Comparison of ENCODE assay signal across 9 mouse cellular contexts in the genomic region with DNA sequence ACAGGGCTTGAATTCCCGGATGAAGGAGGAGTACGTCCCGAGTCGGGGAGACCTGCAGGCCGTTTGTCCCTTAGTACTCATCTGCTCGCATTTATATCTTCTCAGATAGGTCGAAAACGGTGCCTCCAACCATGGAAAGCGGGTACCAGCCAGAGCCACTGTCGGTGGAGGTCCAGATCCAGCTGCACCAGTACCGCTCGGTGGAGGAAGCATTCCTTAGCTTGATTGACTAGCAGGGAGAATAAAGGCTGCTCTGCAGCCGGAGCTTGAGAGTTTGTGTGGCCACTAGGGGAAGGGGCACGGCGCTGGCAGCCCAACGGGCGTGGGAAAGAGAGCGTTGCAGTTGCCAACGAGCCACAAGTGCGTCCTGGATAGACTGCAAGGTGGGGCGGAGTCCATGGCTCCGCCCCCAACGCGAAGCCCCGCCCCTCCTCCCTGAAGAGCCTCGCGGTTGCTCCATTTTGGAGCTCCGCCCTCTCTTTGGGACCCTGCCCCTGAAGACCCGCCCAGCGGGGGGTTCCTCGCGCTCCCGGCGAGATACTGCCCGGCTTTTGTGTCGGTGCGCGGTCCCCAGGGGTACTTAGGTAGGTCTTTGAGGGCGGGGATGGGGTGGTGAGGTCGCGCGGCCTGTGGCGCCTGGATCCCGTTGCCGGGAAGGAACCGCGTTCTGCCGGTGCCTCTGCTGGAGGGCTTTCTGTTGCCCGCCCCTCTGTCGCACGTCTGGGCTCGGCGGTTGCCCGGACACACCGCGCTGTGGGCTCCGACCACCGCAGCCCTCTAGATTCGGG. TPM values are rescaled to one million over a fixed set of nuclear protein-coding genes. Genes with fewer than 3 reads are reported as not detected.
DNase-seq lines count a peak whose midpoint lies in the region; ATAC-seq and TF ChIP-seq lines count a peak whose summit lies in the region.
"Had no signal": no experiment of that assay in that cellular context is flagged by ENCODE, and none has a peak within 500 bp of the region (broad histone marks: within the 10 kb centered on the region; RNA-seq: fewer than 3 reads in every experiment).

No protein-coding gene starts in this region.

- no peak overlapping the region for H3K27ac ChIP-seq in forebrain, embryonic 11.5 days (ENCODE audit: low read depth, low read length)
- H3K27ac ChIP-seq in heart, postnatal 0 days (ENCODE audit: low read depth), result no peak overlapping the region
- H3K27ac ChIP-seq in olfactory bulb, adult 2 months (ENCODE audit: insufficient read depth, low read depth, low read length), result no peak overlapping the region
- H3K27ac ChIP-seq: macrophage had no signal

- H3K4me3 ChIP-seq in forebrain, embryonic 11.5 days (ENCODE audit: low read depth, low read length), result peak overlapping the region; percentile 48
- H3K4me3 ChIP-seq in heart, postnatal 0 days (ENCODE audit: low read depth, low read length), result peak overlapping the region; percentile 55
- H3K4me3 ChIP-seq in olfactory bulb, adult 2 months (ENCODE audit: insufficient read depth, low read depth, low read length), result peak overlapping the region; percentile 66

- WGBS in forebrain, embryonic 11.5 days, result under 1% methylated on average over 59 of the region's 59 CpGs
- under 1% methylated on average over 57 of the region's 59 CpGs for WGBS in heart, postnatal 0 days
- under 1% methylated on average over 59 of the region's 59 CpGs for WGBS in olfactory bulb, adult 2 months

- H3K36me3 ChIP-seq in forebrain, embryonic 11.5 days (ENCODE audit: control insufficient read depth, insufficient read depth, low read length), result no peaks in the 10 kb centered on the region
- peaks cover 8% of the 10 kb centered on the region; the same call in 1 of the 2 replicates for H3K36me3 ChIP-seq in heart, postnatal 0 days (replicated peaks; ENCODE audit: control insufficient read depth, insufficient read depth, low read length)

- no peak for TF ChIP-seq POLR2A in olfactory bulb, adult 2 months (IDR thresholded peaks at IDR 0.05; ENCODE audit: insufficient read depth, low read depth, low read length)

- no peaks in the 10 kb centered on the region for H3K9me3 ChIP-seq in forebrain, embryonic 11.5 days (ENCODE audit: control insufficient read depth, low read length)
- H3K9me3 ChIP-seq in heart, postnatal 0 days (replicated peaks; ENCODE audit: control insufficient read depth, low read length), result no peaks in the 10 kb centered on the region

- TF ChIP-seq EP300 in heart, postnatal 0 days (IDR thresholded peaks at IDR 0.05; ENCODE audit: low read depth), result no peak

- H3K27me3 ChIP-seq in forebrain, embryonic 11.5 days (ENCODE audit: control insufficient read depth, insufficient read depth, low read length), result no peaks in the 10 kb centered on the region
- peaks cover 33% of the 10 kb centered on the region for H3K27me3 ChIP-seq in heart, postnatal 0 days (ENCODE audit: control insufficient read depth, insufficient read depth, low read length)

- peak overlapping the region; percentile 68 for H3K9ac ChIP-seq in forebrain, embryonic 11.5 days (ENCODE audit: low read length)
- peak overlapping the region; percentile 43; the same call in 1 of the 2 replicates for H3K9ac ChIP-seq in heart, postnatal 0 days (replicated peaks; ENCODE audit: low read depth, low read length)

- peak; percentile 94 for DNase-seq in ES-CJ7 (ENCODE audit: low read depth, low spot score)
- DNase-seq in c-Kit-positive CD71-positive TER-119-negative erythroid progenitor cells, embryonic 14.5 days (ENCODE audit: low read depth), result peak; percentile 76
- peak; percentile 95 for DNase-seq in forebrain, embryonic 11.5 days (ENCODE audit: low spot score)
- peak; percentile 60 for DNase-seq in heart, postnatal 0 days (ENCODE audit: low spot score)
- DNase-seq in kidney, postnatal 36 days, result peak; percentile 80 to 91
- DNase-seq in lung, adult 18-20 months, result peak; percentile 79 to 88
- DNase-seq in thymus, adult 18-20 months, result peak; percentile 72 to 75

- H3K4me2 ChIP-seq in forebrain, embryonic 11.5 days (ENCODE audit: low read depth, low read length, severe bottlenecking), result peak overlapping the region; percentile 71
- peak overlapping the region; percentile 79 for H3K4me2 ChIP-seq in heart, postnatal 0 days (ENCODE audit: low read depth, low read length)

- H3K4me1 ChIP-seq in forebrain, embryonic 11.5 days (replicated peaks; ENCODE audit: control insufficient read depth, insufficient read depth, low read length), result peaks cover 2% of the 10 kb centered on the region; the same call in 1 of the 2 replicates
- peaks cover 14% of the 10 kb centered on the region for H3K4me1 ChIP-seq in heart, postnatal 0 days (ENCODE audit: control insufficient read depth, insufficient read depth)
- peaks cover 9% of the 10 kb centered on the region for H3K4me1 ChIP-seq in olfactory bulb, adult 2 months (ENCODE audit: control insufficient read depth, insufficient read depth, low read length)

- no peak for TF ChIP-seq CTCF in heart, postnatal 0 days (IDR thresholded peaks at IDR 0.05; ENCODE audit: low read depth)
- no peak for TF ChIP-seq CTCF in olfactory bulb, adult 2 months (IDR thresholded peaks at IDR 0.05; ENCODE audit: insufficient read depth, low read depth, low read length)

- ATAC-seq in forebrain, embryonic 11.5 days (replicated peaks; ENCODE audit: low FRiP score), result peak; percentile 92
- peak; percentile 82 for ATAC-seq in heart, postnatal 0 days (ENCODE audit: insufficient read depth, low read depth)

RNA-seq across cellular contexts. Expression of a gene that starts 2.1 kb away (rescaled TPM):
- polyA plus RNA-seq in forebrain, embryonic 11.5 days (2014; fragmentation: Nextera tagmentation; extraction: Ambion mirVana), result 1.0 and 1.1 TPM in 2 replicates
- total RNA-seq in heart, postnatal 0 days (2014; rRNA removed; ENCODE audit: low replicate concordance), result not detected in 2 replicates
- not detected in 2 replicates for polyA plus RNA-seq in heart, postnatal 0 days (2015; fragmentation: Nextera tagmentation; extraction: Ambion mirVana)
- polyA plus RNA-seq in olfactory bulb, adult 2 months (2012; ENCODE audit: insufficient read depth, insufficient read length, low replicate concordance, missing spikeins), result not detected in 2 replicates
- polyA plus RNA-seq: macrophage had no signal

RNA-seq across cellular contexts. Expression of a gene that starts 15.8 kb away (rescaled TPM):
- polyA plus RNA-seq in forebrain, embryonic 11.5 days (2014; fragmentation: Nextera tagmentation; extraction: Ambion mirVana), result 140 and 143 TPM in 2 replicates
- 79.1 and 99.4 TPM in 2 replicates for total RNA-seq in heart, postnatal 0 days (2014; rRNA removed; ENCODE audit: low replicate concordance)
- 105 and 107 TPM in 2 replicates for polyA plus RNA-seq in heart, postnatal 0 days (2015; fragmentation: Nextera tagmentation; extraction: Ambion mirVana)
- not detected in 2 replicates for polyA plus RNA-seq in olfactory bulb, adult 2 months (2012; ENCODE audit: insufficient read depth, insufficient read length, low replicate concordance, missing spikeins)

RNA-seq across cellular contexts. Expression of a gene that starts 17.2 kb away (rescaled TPM):
- polyA plus RNA-seq in forebrain, embryonic 11.5 days (2014; fragmentation: Nextera tagmentation; extraction: Ambion mirVana), result 0.45 and 0.64 TPM in 2 replicates
- total RNA-seq in heart, postnatal 0 days (2014; rRNA removed; ENCODE audit: low replicate concordance), result 1.1 TPM in 1 of 2 replicates, not detected in the other
- 0.15 TPM in 1 of 2 replicates, not detected in the other for polyA plus RNA-seq in heart, postnatal 0 days (2015; fragmentation: Nextera tagmentation; extraction: Ambion mirVana)
- polyA plus RNA-seq in olfactory bulb, adult 2 months (2012; ENCODE audit: insufficient read depth, insufficient read length, low replicate concordance, missing spikeins), result not detected in 2 replicates
- polyA plus RNA-seq: macrophage had no signal

RNA-seq across cellular contexts. Expression of a gene that starts 18.8 kb away (rescaled TPM):
- not detected in 2 replicates for polyA plus RNA-seq in forebrain, embryonic 11.5 days (2014; fragmentation: Nextera tagmentation; extraction: Ambion mirVana)
- not detected in 2 replicates for total RNA-seq in heart, postnatal 0 days (2014; rRNA removed; ENCODE audit: low replicate concordance)
- polyA plus RNA-seq in heart, postnatal 0 days (2015; fragmentation: Nextera tagmentation; extraction: Ambion mirVana), result not detected in 2 replicates
- polyA plus RNA-seq in olfactory bulb, adult 2 months (2012; ENCODE audit: insufficient read depth, insufficient read length, low replicate concordance, missing spikeins), result not detected in 2 replicates
- polyA plus RNA-seq: macrophage had no signal

RNA-seq across cellular contexts. Expression of a gene that starts 19.0 kb away (rescaled TPM):
- not detected in 2 replicates for polyA plus RNA-seq in forebrain, embryonic 11.5 days (2014; fragmentation: Nextera tagmentation; extraction: Ambion mirVana)
- not detected in 2 replicates for total RNA-seq in heart, postnatal 0 days (2014; rRNA removed; ENCODE audit: low replicate concordance)
- polyA plus RNA-seq in heart, postnatal 0 days (2015; fragmentation: Nextera tagmentation; extraction: Ambion mirVana), result 0.05 TPM in 1 of 2 replicates, not detected in the other
- not detected in 2 replicates for polyA plus RNA-seq in olfactory bulb, adult 2 months (2012; ENCODE audit: insufficient read depth, insufficient read length, low replicate concordance, missing spikeins)
- polyA plus RNA-seq: macrophage had no signal
